Mouse (Mus musculus) E14TG2a.4 (cell line): ENCODE measurements around the gene Mccc2.

Source experiments
- H3K27me3 ChIP-seq: 2 replicates; pipeline ENCODE4 v1.6.1; 2014; ENCODE audit warnings: low read length, control low read depth; ENCODE audit not compliant: insufficient read depth
- H3K36me3 ChIP-seq: 2 replicates; pipeline ENCODE4 v1.6.1; 2014; ENCODE audit warnings: low read length, control low read depth; ENCODE audit not compliant: insufficient read depth
- H3K4me1 ChIP-seq: replicated peaks from 2 replicates; pipeline ENCODE4 v1.6.1; 2014; ENCODE audit warnings: low read depth, low read length, control low read depth
- H3K4me3 ChIP-seq: replicated peaks from 2 replicates; pipeline ENCODE4 v1.5.1; 2014; ENCODE audit warnings: mild to moderate bottlenecking, low read length
- H3K9me3 ChIP-seq: 2 replicates; pipeline ENCODE4 v1.6.1; 2014; ENCODE audit warnings: low read length, control low read depth
- CTCF ChIP-seq: conservative IDR thresholded peaks from 2 replicates; pipeline ENCODE4 v1.5.1; 2014; ENCODE audit warnings: low read length
- NANOG ChIP-seq: IDR thresholded peaks from 2 replicates; pipeline ENCODE4 v1.6.1; 2014; ENCODE audit warnings: borderline replicate concordance, low read length, mixed read lengths
- POU5F1 ChIP-seq: IDR thresholded peaks from 2 replicates; pipeline ENCODE4 v1.6.1; 2014; ENCODE audit warnings: low read length, borderline replicate concordance

The Mccc2 gene

DNA sequence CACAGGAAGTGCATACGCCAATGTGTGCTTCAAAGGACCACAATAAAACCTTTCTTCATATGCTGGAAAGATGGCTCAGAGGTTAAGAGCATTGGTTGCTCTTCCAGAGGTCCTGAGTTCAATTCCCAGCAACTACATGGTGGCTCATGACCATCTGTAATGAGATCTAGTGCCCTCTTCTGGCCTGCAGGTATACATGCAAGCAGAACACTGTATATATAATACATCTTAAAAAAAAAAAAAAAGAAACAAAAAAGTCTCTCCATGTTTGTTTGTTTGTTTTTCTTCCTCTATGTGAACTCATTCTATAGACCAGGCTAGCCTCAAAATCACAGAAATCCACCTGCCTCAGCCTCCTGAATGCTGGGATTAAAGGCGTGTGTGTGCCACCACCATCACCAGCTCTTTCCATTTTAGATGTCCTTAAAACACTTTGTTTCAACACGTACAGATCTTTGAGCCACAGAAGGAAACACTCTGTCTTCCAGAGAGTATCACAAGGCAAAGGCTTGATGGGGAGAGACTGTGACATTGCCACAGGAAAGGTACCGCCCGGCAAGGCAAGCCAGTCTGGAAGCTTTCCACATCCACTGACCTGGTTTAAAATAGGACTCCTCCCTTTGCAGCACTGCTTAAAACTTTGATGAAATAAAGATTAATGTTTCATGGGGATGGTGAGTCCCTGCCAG lies 60.4 kb downstream of the Mccc2 start:
- Histone ChIP-seq H3K36me3 (peaks cover 38% of the 10 kb centered on the region), H3K4me3 (no peak overlapping the region), H3K4me1 (no peaks in the 10 kb centered on the region), H3K27me3 (no peaks in the 10 kb centered on the region), H3K9me3 (no peaks in the 10 kb centered on the region)
- peak; percentile 22; the same call in 1 of the 2 replicates for TF ChIP-seq CTCF
- no peak for TF ChIP-seq POU5F1

DNA sequence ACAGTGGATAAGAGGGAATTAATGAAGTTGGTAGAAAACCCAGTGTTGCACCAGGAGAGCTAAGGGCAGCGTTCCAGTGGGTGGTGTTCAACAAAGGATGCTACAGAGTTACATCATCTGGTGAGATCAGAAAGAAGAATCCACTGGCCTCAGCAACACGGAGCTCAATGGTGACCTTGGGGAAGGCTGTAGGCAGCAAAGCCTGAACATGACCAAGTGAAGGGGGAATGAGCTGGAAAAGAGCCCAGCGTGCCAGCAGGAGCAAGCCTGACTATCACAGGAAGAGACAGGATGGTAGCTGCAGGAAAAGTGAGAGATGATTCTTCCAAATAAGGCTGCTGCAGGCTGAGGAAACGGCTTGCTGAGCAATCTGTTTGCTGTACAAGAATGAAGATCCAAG lies 68.0 kb downstream of the Mccc2 start:
- no peaks in the 10 kb centered on the region for H3K27me3 ChIP-seq
- no peaks in the 10 kb centered on the region for H3K4me1 ChIP-seq
- TF ChIP-seq NANOG (no peak), CTCF (no peak), POU5F1 (no peak)
- H3K9me3 ChIP-seq = no peaks in the 10 kb centered on the region
- peaks cover 34% of the 10 kb centered on the region for H3K36me3 ChIP-seq
- no peak overlapping the region for H3K4me3 ChIP-seq

DNA sequence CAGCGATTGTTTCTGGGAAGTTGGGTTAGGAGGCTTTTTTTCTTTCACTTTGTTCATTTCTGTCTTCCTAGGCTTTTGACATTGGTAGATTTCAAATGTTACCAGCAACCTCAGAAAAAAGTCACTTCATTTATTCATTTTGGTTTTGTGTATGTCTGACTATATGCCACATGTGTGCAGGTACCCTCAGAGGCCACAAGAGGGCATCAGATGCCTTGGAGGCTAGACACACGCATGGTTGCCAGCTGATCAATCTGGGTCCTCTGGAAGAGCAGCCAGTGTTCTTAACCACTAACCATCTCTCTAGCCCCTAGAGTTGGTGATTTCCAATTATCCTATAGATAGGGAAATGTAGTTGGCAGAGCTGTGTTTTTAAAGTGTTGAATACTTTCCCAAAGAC lies 71.9 kb downstream of the Mccc2 start:
- Histone ChIP-seq H3K36me3 (peaks cover 7% of the 10 kb centered on the region; the same call in 1 of the 2 replicates), H3K9me3 (no peaks in the 10 kb centered on the region), H3K4me3 (no peak overlapping the region), H3K27me3 (no peaks in the 10 kb centered on the region), H3K4me1 (peaks cover 9% of the 10 kb centered on the region)
- no peak for TF ChIP-seq POU5F1
- peak; percentile 90 for TF ChIP-seq CTCF

DNA sequence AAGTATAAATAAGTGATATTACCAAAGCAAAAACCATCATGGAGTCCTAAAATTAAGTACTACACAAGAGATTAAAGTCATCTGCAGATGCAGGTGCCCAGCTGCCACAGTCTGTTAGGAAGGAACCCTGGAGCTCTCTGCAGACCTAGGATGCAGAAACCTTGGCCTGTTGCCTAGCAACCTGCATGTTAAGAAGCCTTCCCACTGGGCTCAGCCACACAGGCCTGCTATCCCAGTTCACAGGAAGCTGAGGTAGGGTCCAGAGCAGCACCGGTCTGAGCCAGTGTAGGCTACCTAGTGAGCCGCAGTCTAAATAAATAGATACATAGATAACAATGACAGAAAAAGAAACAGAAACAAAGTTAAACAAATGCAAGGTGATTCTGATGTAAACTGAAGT lies 74.8 kb downstream of the Mccc2 start:
- no peaks in the 10 kb centered on the region for H3K9me3 ChIP-seq
- no peaks in the 10 kb centered on the region for H3K27me3 ChIP-seq
- H3K4me3 ChIP-seq = no peak overlapping the region
- TF ChIP-seq POU5F1 = no peak
- TF ChIP-seq NANOG = no peak
- TF ChIP-seq CTCF = no peak
- peaks cover 9% of the 10 kb centered on the region for H3K4me1 ChIP-seq
- H3K36me3 ChIP-seq = no peaks in the 10 kb centered on the region

DNA sequence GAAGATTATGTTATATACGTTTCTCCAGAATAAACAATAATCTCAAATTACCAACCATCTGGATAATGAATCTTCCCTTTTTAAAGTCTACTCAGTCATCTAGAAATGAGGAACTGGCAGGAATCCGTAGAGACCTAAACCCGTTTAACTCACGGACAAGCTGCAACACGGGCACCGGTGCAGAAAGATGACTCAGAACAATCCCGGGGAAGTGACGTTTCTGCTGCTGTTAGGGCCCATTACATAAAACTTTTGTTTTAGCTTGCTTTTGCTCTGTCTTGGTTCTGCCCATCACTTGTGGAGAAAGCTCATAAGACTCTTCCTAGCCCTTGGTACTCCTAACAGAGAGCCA lies 76.1 kb downstream of the Mccc2 start:
- Histone ChIP-seq H3K4me3 (no peak overlapping the region), H3K27me3 (no peaks in the 10 kb centered on the region), H3K4me1 (peaks cover 9% of the 10 kb centered on the region), H3K36me3 (no peaks in the 10 kb centered on the region), H3K9me3 (no peaks in the 10 kb centered on the region)
- TF ChIP-seq CTCF (no peak), NANOG (no peak), POU5F1 (no peak)

DNA sequence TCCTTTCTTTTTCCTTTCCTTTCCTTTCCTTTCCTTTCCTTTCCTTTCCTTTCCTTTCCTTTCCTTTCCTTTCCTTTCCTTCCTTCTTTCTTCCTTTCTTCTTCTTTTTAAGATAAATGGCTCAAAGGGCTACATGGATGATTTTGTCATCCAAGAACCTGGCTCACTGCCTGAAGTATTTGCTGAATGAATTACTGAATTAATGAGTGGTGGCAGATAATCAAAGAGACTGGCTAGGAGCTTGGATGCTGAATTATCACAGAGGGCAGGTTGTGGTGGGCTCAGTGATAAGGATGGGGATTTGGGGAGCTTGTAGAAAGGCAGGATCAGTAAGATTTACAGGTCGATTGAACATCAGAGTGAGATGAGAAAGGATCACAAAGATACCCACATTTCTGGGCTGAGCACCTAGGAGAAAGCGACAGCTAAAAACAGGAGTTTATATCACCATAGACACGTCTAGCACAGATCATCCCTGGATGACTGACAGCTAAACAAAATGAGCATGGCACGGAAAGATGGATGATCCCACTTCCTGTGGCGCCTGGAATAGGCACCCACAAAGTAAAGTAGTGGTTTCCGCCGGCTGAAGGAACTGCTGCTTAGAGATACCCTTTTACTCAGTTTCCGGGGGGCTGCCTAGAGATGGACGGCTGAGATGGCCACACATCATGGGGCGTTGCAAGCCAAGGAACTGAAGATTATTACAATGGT lies 76.7 kb downstream of the Mccc2 start:
- TF ChIP-seq CTCF (no peak), NANOG (no peak), POU5F1 (no peak)
- no peak overlapping the region for H3K4me3 ChIP-seq
- H3K36me3 ChIP-seq = no peaks in the 10 kb centered on the region
- no peaks in the 10 kb centered on the region for H3K27me3 ChIP-seq
- peaks cover 9% of the 10 kb centered on the region for H3K4me1 ChIP-seq
- H3K9me3 ChIP-seq = no peaks in the 10 kb centered on the region

DNA sequence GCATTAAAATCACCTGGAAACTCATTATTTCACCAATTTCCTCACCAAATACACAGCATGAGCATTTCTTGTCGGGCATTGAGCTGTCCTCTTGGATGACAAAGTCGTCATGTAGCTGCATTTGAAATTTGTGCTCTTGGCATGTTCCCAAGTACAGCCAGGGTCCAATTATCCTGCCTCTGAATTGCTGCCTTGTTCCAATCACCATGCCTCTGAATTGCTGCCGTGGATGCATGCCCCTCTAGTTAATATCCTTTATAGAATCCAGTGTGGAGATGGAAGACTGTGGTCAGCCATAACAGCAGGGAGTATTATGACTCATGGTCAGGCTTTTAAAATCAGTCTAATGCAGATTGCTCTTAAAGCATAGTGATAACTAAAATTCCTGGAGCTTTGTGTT lies 77.7 kb downstream of the Mccc2 start:
- no peaks in the 10 kb centered on the region for H3K27me3 ChIP-seq
- H3K4me3 ChIP-seq = no peak overlapping the region
- H3K4me1 ChIP-seq = peaks cover 9% of the 10 kb centered on the region
- H3K36me3 ChIP-seq = no peaks in the 10 kb centered on the region
- no peak for TF ChIP-seq NANOG
- no peak for TF ChIP-seq CTCF
- TF ChIP-seq POU5F1 = no peak
- H3K9me3 ChIP-seq = no peaks in the 10 kb centered on the region

DNA sequence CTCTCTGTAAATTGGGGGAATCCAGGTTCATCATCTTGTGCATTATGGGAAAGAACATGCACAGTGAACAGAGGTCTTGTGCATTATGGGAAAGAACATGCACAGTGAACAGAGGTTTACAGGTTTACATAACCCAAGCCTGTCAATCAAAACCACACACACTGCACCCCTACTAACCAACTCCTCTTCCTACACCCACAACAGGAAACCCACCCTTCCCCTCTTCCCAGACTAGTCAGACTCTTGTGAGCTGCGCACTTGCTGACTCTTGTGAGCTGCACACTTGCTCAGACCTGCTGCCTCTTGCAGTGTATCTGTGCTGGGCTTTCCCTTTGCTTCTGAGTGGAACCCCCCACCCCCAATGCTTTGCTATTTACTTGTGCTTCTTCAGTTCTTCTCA lies 83.0 kb downstream of the Mccc2 start:
- Histone ChIP-seq H3K9me3 (peaks cover 7% of the 10 kb centered on the region), H3K36me3 (no peaks in the 10 kb centered on the region), H3K4me3 (no peak overlapping the region), H3K27me3 (no peaks in the 10 kb centered on the region), H3K4me1 (no peaks in the 10 kb centered on the region)
- no peak for TF ChIP-seq POU5F1
- no peak for TF ChIP-seq NANOG
- no peak for TF ChIP-seq CTCF
